Mouse (Mus musculus) myocyte (in vitro differentiated cells): ENCODE data around the gene Mob3c.

Experiments used
- POLR2A ChIP-seq: IDR thresholded peaks from one replicate; pipeline ENCODE4 v1.6.1; 2011; ENCODE audit warnings: low read depth, mild to moderate bottlenecking, control low read depth, moderate library complexity; ENCODE audit not compliant: insufficient read length
- TCF12 ChIP-seq: IDR thresholded peaks from one replicate; pipeline ENCODE4 v1.6.1; 2011; ENCODE audit warnings: mild to moderate bottlenecking, control low read depth; ENCODE audit not compliant: poor library complexity, insufficient read depth, severe bottlenecking

DNA sequence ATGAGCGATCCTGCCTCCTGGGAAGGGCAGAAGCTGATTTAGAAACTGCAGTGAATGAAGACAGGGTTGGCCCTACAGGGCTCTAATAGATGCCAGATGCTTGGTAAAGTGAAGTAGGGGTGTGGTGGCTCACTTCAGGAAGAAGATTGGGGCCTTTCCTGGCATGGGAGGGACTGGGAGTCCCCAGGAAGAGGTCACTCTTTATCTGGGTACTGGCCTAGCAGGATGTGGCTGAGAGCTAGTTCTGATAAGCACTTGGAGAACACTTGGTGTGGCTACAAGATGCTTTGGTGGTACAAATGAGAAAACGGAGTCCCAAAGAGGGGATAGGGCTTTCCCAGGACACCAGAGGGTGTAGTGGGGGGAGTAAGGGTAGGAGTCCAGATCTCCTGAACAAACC is 3.7 kb upstream of the Mob3c start:
- TF ChIP-seq TCF12, result no peak
- no peak for TF ChIP-seq POLR2A
